11 mouse cellular contexts compared by ENCODE assay signal in the genomic region with DNA sequence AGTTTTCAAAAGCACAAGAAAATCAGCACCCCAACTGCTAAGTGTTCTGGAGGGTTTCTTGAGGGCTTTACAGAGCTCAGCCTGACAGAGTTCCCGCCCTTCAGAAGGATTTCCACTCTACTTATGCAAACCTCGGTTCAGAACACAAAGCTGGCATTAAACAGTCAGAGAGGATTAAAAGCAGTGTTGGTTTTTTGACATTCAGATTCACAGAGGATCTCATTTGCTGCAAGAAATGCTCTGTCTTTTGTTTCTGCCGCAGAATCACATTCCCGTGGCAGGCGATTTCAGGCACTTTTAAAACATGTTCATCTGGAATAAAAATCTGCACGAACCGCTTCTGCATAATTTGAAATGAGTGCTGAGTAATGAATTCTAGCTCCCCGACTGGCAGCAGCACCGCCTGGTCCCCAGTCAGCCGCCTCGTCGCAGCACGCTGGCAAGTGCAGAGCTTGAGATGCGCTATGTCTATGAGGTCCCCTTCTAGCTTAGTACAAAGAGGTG. TPM values are rescaled to one million over a fixed set of nuclear protein-coding genes. Genes with fewer than 3 reads are reported as not detected.
DNase-seq lines count a peak whose midpoint lies in the region; ATAC-seq lines count a peak whose summit lies in the region.
"Had no signal": no experiment of that assay in that cellular context is flagged by ENCODE, and none has a peak within 500 bp of the region (broad histone marks: within the 10 kb centered on the region; RNA-seq: fewer than 3 reads in every experiment).

No protein-coding gene starts in this region.

- no peak overlapping the region for H3K4me3 ChIP-seq in forebrain, embryonic 11.5 days (ENCODE audit: low read depth, low read length)
- no peak overlapping the region for H3K4me3 ChIP-seq in forebrain, embryonic 10.5 days
- no peak overlapping the region for H3K4me3 ChIP-seq in midbrain, embryonic 13.5 days (replicated peaks)
- H3K4me3 ChIP-seq: heart, adult 2 months; myocyte had no signal

- H3K27me3 ChIP-seq in forebrain, embryonic 11.5 days (ENCODE audit: control insufficient read depth, insufficient read depth, low read length): no peaks in the 10 kb centered on the region
- H3K27me3 ChIP-seq in forebrain, embryonic 10.5 days (ENCODE audit: poor library complexity, severe bottlenecking): peaks cover 16% of the 10 kb centered on the region; the same call in 1 of the 2 replicates
- H3K27me3 ChIP-seq in midbrain, embryonic 13.5 days: peaks cover 9% of the 10 kb centered on the region

- DNase-seq in forebrain, embryonic 11.5 days (ENCODE audit: low spot score): no peak
- no peak for DNase-seq in forebrain, embryonic 10.5 days (ENCODE audit: extremely low spot score, low spot score)
- DNase-seq in brain, adult 2 months (ENCODE audit: low read depth, low spot score): peak; percentile 86
- DNase-seq in layer of hippocampus, adult 9-10 months (ENCODE audit: low spot score): peak; percentile 55
- DNase-seq in spleen, postnatal 10 days (ENCODE audit: low spot score in 2 of 2): no peak
- DNase-seq in urinary bladder, adult 2 months (ENCODE audit: low spot score): no peak
- DNase-seq in kidney, adult 18-20 months: no peak
- DNase-seq: heart, adult 2 months; kidney, adult 11 months had no signal

- H3K9ac ChIP-seq in forebrain, embryonic 11.5 days (ENCODE audit: low read length): no peak overlapping the region
- 0 out of 2 replicates have a peak overlapping the region, but pooled peaks have one; percentile 19 for H3K9ac ChIP-seq in midbrain, embryonic 13.5 days (replicated peaks)

- H3K36me3 ChIP-seq in forebrain, embryonic 11.5 days (ENCODE audit: control insufficient read depth, insufficient read depth, low read length): peaks cover 6% of the 10 kb centered on the region
- peaks cover 84% of the 10 kb centered on the region for H3K36me3 ChIP-seq in forebrain, embryonic 10.5 days (replicated peaks)
- H3K36me3 ChIP-seq in midbrain, embryonic 13.5 days: peaks cover 73% of the 10 kb centered on the region

- no peak overlapping the region for H3K27ac ChIP-seq in forebrain, embryonic 11.5 days (ENCODE audit: low read depth, low read length)
- H3K27ac ChIP-seq in forebrain, embryonic 10.5 days: no peak overlapping the region
- peak overlapping the region; percentile 35 for H3K27ac ChIP-seq in midbrain, embryonic 13.5 days
- H3K27ac ChIP-seq: heart, adult 2 months had no signal

- H3K9me3 ChIP-seq in forebrain, embryonic 11.5 days (ENCODE audit: control insufficient read depth, low read length): no peaks in the 10 kb centered on the region
- H3K9me3 ChIP-seq in forebrain, embryonic 10.5 days: no peaks in the 10 kb centered on the region
- no peaks in the 10 kb centered on the region for H3K9me3 ChIP-seq in midbrain, embryonic 13.5 days

- 54% methylated on average over 14 of the region's 14 CpGs for WGBS in forebrain, embryonic 11.5 days
- WGBS in forebrain, embryonic 10.5 days: 68% methylated on average over 14 of the region's 14 CpGs
- 20% methylated on average over 14 of the region's 14 CpGs for WGBS in midbrain, embryonic 13.5 days

- peaks cover 2% of the 10 kb centered on the region; the same call in 1 of the 2 replicates for H3K4me1 ChIP-seq in forebrain, embryonic 11.5 days (replicated peaks; ENCODE audit: control insufficient read depth, insufficient read depth, low read length)
- H3K4me1 ChIP-seq in forebrain, embryonic 10.5 days: peaks cover 18% of the 10 kb centered on the region
- peaks cover 29% of the 10 kb centered on the region for H3K4me1 ChIP-seq in midbrain, embryonic 13.5 days (replicated peaks)

- H3K4me2 ChIP-seq in forebrain, embryonic 11.5 days (ENCODE audit: low read depth, low read length, severe bottlenecking): no peak overlapping the region
- no peak overlapping the region for H3K4me2 ChIP-seq in midbrain, embryonic 13.5 days (replicated peaks)

- peak; percentile 49; the same call in 1 of the 2 replicates for ATAC-seq in forebrain, embryonic 11.5 days (replicated peaks; ENCODE audit: low FRiP score)
- ATAC-seq in midbrain, embryonic 13.5 days: peak; percentile 78

RNA-seq across cellular contexts. Expression of gene Wnt2b, which starts 42.3 kb away (rescaled TPM):
- polyA plus RNA-seq in forebrain, embryonic 11.5 days (2014; fragmentation: Nextera tagmentation; extraction: Ambion mirVana): 1.2 and 1.4 TPM in 2 replicates
- polyA plus RNA-seq in forebrain, embryonic 10.5 days (2016; fragmentation: Nextera tagmentation; extraction: Ambion mirVana): 0.58 and 0.68 TPM in 2 replicates
- 0.66 and 1.3 TPM in 2 replicates for polyA plus RNA-seq in midbrain, embryonic 13.5 days (2015; fragmentation: Nextera tagmentation; extraction: Ambion mirVana)
- 14.3 and 19.6 TPM in 2 replicates for polyA plus RNA-seq in urinary bladder, adult 2 months (2012; rRNA removed)

RNA-seq across cellular contexts. Expression of gene Cttnbp2nl, which starts 48.9 kb away (rescaled TPM):
- polyA plus RNA-seq in forebrain, embryonic 11.5 days (2014; fragmentation: Nextera tagmentation; extraction: Ambion mirVana): 49.4 and 50.4 TPM in 2 replicates
- polyA plus RNA-seq in forebrain, embryonic 10.5 days (2016; fragmentation: Nextera tagmentation; extraction: Ambion mirVana): 34.3 and 36.7 TPM in 2 replicates
- 63.6 and 66.7 TPM in 2 replicates for polyA plus RNA-seq in midbrain, embryonic 13.5 days (2015; fragmentation: Nextera tagmentation; extraction: Ambion mirVana)
- 4.0 and 7.9 TPM in 2 replicates for polyA plus RNA-seq in urinary bladder, adult 2 months (2012; rRNA removed)

Comparison
In these comparisons a context has a peak if more than half of its experiments do, and no peak if none do; other contexts are left out.
1. DNase-seq: peak in brain, adult 2 months (single experiment) and layer of hippocampus, adult 9-10 months (single experiment); none in forebrain, embryonic 11.5 days (single experiment), forebrain, embryonic 10.5 days (single experiment), spleen, postnatal 10 days (0 of 2), urinary bladder, adult 2 months (single experiment) and kidney, adult 18-20 months (single experiment).